Mouse (Mus musculus) brain, embryonic 14.5 days (tissue): ENCODE results near the gene Aip.

Experiments used
- CTCF ChIP-seq: fragments of 200-500 bp; IDR thresholded peaks from 2 replicates; pipeline ENCODE4 v1.5.1; 2012; ENCODE audit warnings: inconsistent platforms, mild to moderate bottlenecking, moderate library complexity, borderline replicate concordance; ENCODE audit not compliant: insufficient read depth, insufficient read length; ENCODE audit errors: extremely low read depth
- POLR2A ChIP-seq: fragments of 200-500 bp; IDR thresholded peaks from 2 replicates; pipeline ENCODE4 v1.6.1; 2012; ENCODE audit warnings: mild to moderate bottlenecking, inconsistent platforms, borderline replicate concordance; ENCODE audit not compliant: poor library complexity, insufficient read depth, insufficient read length, severe bottlenecking; ENCODE audit errors: extremely low read depth

GRCm38 (mm10) chr19:4148819-4149218, 23.2 kb upstream of the Aip start:
- TF ChIP-seq CTCF = no peak
- no peak for TF ChIP-seq POLR2A
